Mouse (Mus musculus): ENCODE results near the gene Car5a. TPM values are rescaled to one million over a fixed set of nuclear protein-coding genes. Genes with fewer than 3 reads are reported as not detected.

The Car5a gene
- polyA plus RNA-seq, 1 experiment from 2014 or later = 0.12 TPM

- 62% methylated on average over 9 of the region's 9 CpGs for WGBS
- Histone ChIP-seq H3K9ac (ENCODE audit: low read depth, low read length) (no peak overlapping the region), H3K9me3 (replicated peaks; ENCODE audit: low read length) (no peaks in the 10 kb centered on the region), H3K4me2 (ENCODE audit: low read length) (no peak overlapping the region), H3K4me1 (replicated peaks; ENCODE audit: insufficient read depth, low read length) (peaks cover 12% of the 10 kb centered on the region; the same call in 1 of the 2 replicates), H3K27ac (peak overlapping the region; percentile 36; the same call in 1 of the 2 replicates), H3K4me3 (replicated peaks; ENCODE audit: low read depth, low read length) (no peak overlapping the region), H3K36me3 (ENCODE audit: insufficient read depth, low read length) (no peaks in the 10 kb centered on the region), H3K27me3 (ENCODE audit: insufficient read depth, low read length) (no peaks in the 10 kb centered on the region)
- ATAC-seq (replicated peaks; ENCODE audit: low FRiP score, low read depth) (no peak), DNase-seq (ENCODE audit: low spot score) (peak; percentile 13)
- no peak for TF ChIP-seq CTCF (IDR thresholded peaks at IDR 0.05; ENCODE audit: low read depth)
Observed at GRCm38 (mm10) chr8:121875517-121875916, 69.2 kb downstream of the Car5a start.

GRCm38 (mm10) chr8:121875045-121875444 is 69.7 kb downstream of the Car5a start:
- 36% methylated on average over 3 of the region's 3 CpGs for WGBS
- no peak overlapping the region for H3K9ac ChIP-seq (ENCODE audit: low read depth, low read length)

DNA sequence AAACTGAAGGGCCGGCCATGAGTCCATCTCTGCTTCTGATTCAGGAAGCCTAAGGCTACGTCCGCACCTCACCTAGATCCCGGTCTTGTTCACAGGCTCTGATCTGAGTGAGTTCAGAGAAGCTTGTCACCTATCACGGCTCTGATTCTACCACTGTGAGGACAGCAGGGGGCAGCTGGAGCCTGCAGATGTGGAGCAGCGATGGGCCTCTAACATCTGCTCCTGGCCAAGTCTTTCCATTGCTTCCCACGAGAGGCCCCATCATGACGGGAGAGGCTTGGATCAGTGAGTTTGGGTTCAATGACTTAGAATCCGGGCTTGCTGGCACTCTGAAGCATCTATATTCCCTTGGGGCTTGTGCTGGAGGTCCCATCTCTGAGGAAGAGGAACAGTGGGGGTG is 70.7 kb downstream of the Car5a start:
- H3K4me3 ChIP-seq (replicated peaks; ENCODE audit: low read depth, low read length) = no peak overlapping the region
- no peaks in the 10 kb centered on the region for H3K27me3 ChIP-seq (ENCODE audit: insufficient read depth, low read length)
- peaks cover 12% of the 10 kb centered on the region; the same call in 1 of the 2 replicates for H3K4me1 ChIP-seq (replicated peaks; ENCODE audit: insufficient read depth, low read length)
- DNase-seq (ENCODE audit: low spot score) = peak; percentile 92
- no peak overlapping the region for H3K4me2 ChIP-seq (ENCODE audit: low read length)
- peak; percentile 45 for ATAC-seq (replicated peaks; ENCODE audit: low FRiP score, low read depth)
- no peaks in the 10 kb centered on the region for H3K36me3 ChIP-seq (ENCODE audit: insufficient read depth, low read length)
- 40% methylated on average over 9 of the region's 9 CpGs for WGBS
- H3K9ac ChIP-seq (ENCODE audit: low read depth, low read length) = no peak overlapping the region
- TF ChIP-seq CTCF (IDR thresholded peaks at IDR 0.05; ENCODE audit: low read depth) = peak; percentile 95
- no peaks in the 10 kb centered on the region for H3K9me3 ChIP-seq (replicated peaks; ENCODE audit: low read length)
- H3K27ac ChIP-seq = no peak overlapping the region

More at GRCm38 (mm10) chr8:121875045-121875444, 69.7 kb downstream of the Car5a start:
- no peaks in the 10 kb centered on the region for H3K27me3 ChIP-seq (ENCODE audit: insufficient read depth, low read length)
- peak overlapping the region; percentile 36; the same call in 1 of the 2 replicates for H3K27ac ChIP-seq
- no peaks in the 10 kb centered on the region for H3K9me3 ChIP-seq (replicated peaks; ENCODE audit: low read length)
- H3K4me2 ChIP-seq (ENCODE audit: low read length) = no peak overlapping the region
- H3K36me3 ChIP-seq (ENCODE audit: insufficient read depth, low read length) = no peaks in the 10 kb centered on the region
- ATAC-seq (replicated peaks; ENCODE audit: low FRiP score, low read depth) (no peak), DNase-seq (ENCODE audit: low spot score) (peak; percentile 61)
- no peak for TF ChIP-seq CTCF (IDR thresholded peaks at IDR 0.05; ENCODE audit: low read depth)
- peaks cover 12% of the 10 kb centered on the region; the same call in 1 of the 2 replicates for H3K4me1 ChIP-seq (replicated peaks; ENCODE audit: insufficient read depth, low read length)
- H3K4me3 ChIP-seq (replicated peaks; ENCODE audit: low read depth, low read length) = no peak overlapping the region

DNA sequence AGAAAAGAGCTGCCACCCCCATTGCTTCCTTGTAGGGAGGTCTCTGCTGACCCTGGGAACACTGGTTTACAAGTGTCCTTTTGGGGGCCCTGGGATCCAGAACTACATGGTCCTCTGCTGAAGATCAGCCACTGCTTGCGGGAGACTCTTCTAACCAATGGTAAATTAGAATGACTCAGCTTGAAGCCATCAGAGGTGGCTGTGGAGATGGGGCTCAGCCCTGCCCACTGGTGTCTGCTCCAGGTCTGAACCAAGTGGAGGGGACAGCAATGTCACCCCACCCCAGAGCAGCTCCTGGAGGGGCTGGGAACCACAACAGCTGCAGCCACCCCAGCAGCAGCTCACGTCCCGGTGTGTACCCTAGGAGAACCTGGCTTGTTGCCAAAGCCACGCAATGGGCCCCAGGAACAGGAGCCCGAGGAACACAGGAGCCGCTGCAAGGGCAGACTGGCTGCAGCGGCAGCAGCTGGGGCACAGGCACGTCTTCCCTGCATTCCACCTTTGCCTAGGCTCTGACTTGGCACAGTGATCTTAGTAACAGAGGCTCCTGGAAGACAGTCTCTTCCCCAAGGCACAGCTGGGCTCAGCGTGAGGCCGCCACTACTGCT is 72.8 kb downstream of the Car5a start:
- no peaks in the 10 kb centered on the region for H3K27me3 ChIP-seq (ENCODE audit: insufficient read depth, low read length)
- H3K27ac ChIP-seq = no peak overlapping the region
- ATAC-seq (replicated peaks; ENCODE audit: low FRiP score, low read depth) (no peak), DNase-seq (ENCODE audit: low spot score) (no peak)
- H3K4me3 ChIP-seq (replicated peaks; ENCODE audit: low read depth, low read length) = no peak overlapping the region
- no peaks in the 10 kb centered on the region for H3K36me3 ChIP-seq (ENCODE audit: insufficient read depth, low read length)
- TF ChIP-seq CTCF (IDR thresholded peaks at IDR 0.05; ENCODE audit: low read depth) = no peak
- no peak overlapping the region for H3K9ac ChIP-seq (ENCODE audit: low read depth, low read length)
- H3K4me2 ChIP-seq (ENCODE audit: low read length) = no peak overlapping the region
- no peaks in the 10 kb centered on the region for H3K9me3 ChIP-seq (replicated peaks; ENCODE audit: low read length)
- H3K4me1 ChIP-seq (replicated peaks; ENCODE audit: insufficient read depth, low read length) = peaks cover 12% of the 10 kb centered on the region; the same call in 1 of the 2 replicates
- WGBS = 27% methylated on average over 10 of the region's 10 CpGs

- Histone ChIP-seq H3K36me3 (ENCODE audit: insufficient read depth, low read length) (no peaks in the 10 kb centered on the region), H3K4me1 (replicated peaks; ENCODE audit: insufficient read depth, low read length) (peaks cover 8% of the 10 kb centered on the region; the same call in 1 of the 2 replicates), H3K9me3 (replicated peaks; ENCODE audit: low read length) (no peaks in the 10 kb centered on the region), H3K27me3 (ENCODE audit: insufficient read depth, low read length) (no peaks in the 10 kb centered on the region), H3K4me3 (replicated peaks; ENCODE audit: low read depth, low read length) (no peak overlapping the region), H3K4me2 (ENCODE audit: low read length) (no peak overlapping the region), H3K27ac (no peak overlapping the region), H3K9ac (ENCODE audit: low read depth, low read length) (no peak overlapping the region)
- ATAC-seq (replicated peaks; ENCODE audit: low FRiP score, low read depth) (no peak), DNase-seq (ENCODE audit: low spot score) (no peak)
- 87% methylated on average over 2 of the region's 2 CpGs for WGBS
- TF ChIP-seq CTCF (IDR thresholded peaks at IDR 0.05; ENCODE audit: low read depth) = no peak
Observed at GRCm38 (mm10) chr8:121870190-121870589, 74.5 kb downstream of the Car5a start.

- no peak overlapping the region for H3K27ac ChIP-seq
- DNase-seq (ENCODE audit: low spot score) (no peak), ATAC-seq (replicated peaks; ENCODE audit: low FRiP score, low read depth) (no peak)
- H3K4me3 ChIP-seq (replicated peaks; ENCODE audit: low read depth, low read length) = no peak overlapping the region
- no peak overlapping the region for H3K9ac ChIP-seq (ENCODE audit: low read depth, low read length)
- H3K9me3 ChIP-seq (replicated peaks; ENCODE audit: low read length) = no peaks in the 10 kb centered on the region
- 89% methylated on average over 7 of the region's 7 CpGs for WGBS
- H3K27me3 ChIP-seq (ENCODE audit: insufficient read depth, low read length) = no peaks in the 10 kb centered on the region
- no peak overlapping the region for H3K4me2 ChIP-seq (ENCODE audit: low read length)
- H3K4me1 ChIP-seq (replicated peaks; ENCODE audit: insufficient read depth, low read length) = no peaks in the 10 kb centered on the region
- H3K36me3 ChIP-seq (ENCODE audit: insufficient read depth, low read length) = no peaks in the 10 kb centered on the region
- no peak for TF ChIP-seq CTCF (IDR thresholded peaks at IDR 0.05; ENCODE audit: low read depth)
Observed at GRCm38 (mm10) chr8:121868896-121869295, 75.8 kb downstream of the Car5a start.

All from kidney, postnatal 0 days (tissue).